Mouse (Mus musculus): Measurements from ENCODE around the gene Nck2.

Nck2 gene

GRCm38 (mm10) chr1:43444531-43444930 lies at the start of gene Nck2:
Nck2 (plus strand) TSS chr1:43444579.
- DNase-seq (ENCODE audit: low spot score in 2 of 2): no peak

DNA sequence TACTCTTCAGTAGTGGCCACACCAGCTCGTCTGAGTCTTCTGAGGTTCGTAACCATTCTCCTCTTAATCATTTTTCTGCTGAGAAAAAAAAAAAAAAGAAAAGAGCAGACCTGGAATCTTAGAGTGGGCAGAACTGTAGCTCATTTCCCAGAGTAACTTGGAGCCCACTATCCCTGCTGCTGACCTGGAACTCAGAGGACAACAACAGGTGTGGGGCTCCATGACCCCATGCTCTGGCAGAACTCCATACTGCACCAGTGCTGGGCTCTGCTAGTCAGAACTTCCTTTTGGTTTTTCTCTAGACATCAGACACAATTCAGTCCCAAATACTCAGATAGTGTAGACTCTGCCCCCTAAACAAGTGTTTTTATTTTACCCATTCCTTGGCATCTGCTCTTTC lies 49.3 kb upstream of the Nck2 start:
- no peak for DNase-seq (ENCODE audit: low spot score in 2 of 2)

- no peak for DNase-seq (ENCODE audit: low spot score in 2 of 2)
These were observed 48.6 kb upstream of the Nck2 start for GRCm38 (mm10) chr1:43395799-43396198.

DNA sequence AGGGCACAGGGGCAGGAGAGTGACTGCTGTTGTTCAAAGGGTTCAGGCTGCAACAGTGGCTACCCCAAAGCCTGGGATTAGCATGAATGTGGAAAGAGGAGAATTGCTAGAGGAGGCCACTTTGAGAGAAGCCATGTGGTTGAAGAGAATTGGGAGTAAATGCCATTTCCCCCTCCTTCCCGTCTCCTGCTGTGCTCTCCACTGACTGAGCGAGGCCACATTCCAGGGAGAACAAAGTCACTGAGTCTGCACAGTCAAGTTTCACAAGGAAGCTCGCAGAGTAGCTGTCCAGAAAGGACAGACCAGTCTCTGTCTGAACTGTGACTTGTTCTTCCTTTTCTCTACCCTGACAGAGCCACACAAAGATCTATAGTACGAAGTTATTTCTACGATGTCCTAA lies 47.9 kb upstream of the Nck2 start:
- no peak for DNase-seq (ENCODE audit: low spot score in 2 of 2)

DNA sequence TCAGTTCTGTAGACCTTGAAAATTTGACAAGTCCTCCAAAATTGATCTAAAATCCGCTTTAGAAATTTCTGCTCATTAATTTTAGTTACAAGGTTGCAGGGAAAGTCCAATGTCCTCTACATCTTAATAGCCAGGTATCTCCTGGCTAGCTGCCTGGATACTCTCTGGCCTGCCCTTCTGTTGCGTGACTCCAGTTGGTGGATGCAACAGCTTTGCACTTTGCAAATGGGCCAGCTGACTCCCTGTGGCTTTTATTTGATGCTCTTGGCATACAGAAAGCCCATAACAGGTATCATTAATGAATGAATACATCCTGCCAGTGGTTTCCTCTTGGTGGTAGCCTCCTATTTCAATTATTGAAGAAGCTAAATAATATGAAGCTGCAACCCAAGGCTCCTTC lies 47.3 kb upstream of the Nck2 start:
- DNase-seq (ENCODE audit: low spot score in 2 of 2): no peak

GRCm38 (mm10) chr1:43398738-43399601 lies 45.4 kb upstream of the Nck2 start:
- DNase-seq (ENCODE audit: low spot score in 2 of 2): no peak

GRCm38 (mm10) chr1:43399602-43400216 lies 44.7 kb upstream of the Nck2 start:
- no peak for DNase-seq (ENCODE audit: low spot score in 2 of 2)

- no peak for DNase-seq (ENCODE audit: low spot score in 2 of 2)
These were observed 43.7 kb upstream of the Nck2 start for GRCm38 (mm10) chr1:43400655-43401054.

GRCm38 (mm10) chr1:43403341-43403740 lies 41.0 kb upstream of the Nck2 start:
- DNase-seq (ENCODE audit: low spot score in 2 of 2): no peak

GRCm38 (mm10) chr1:43404693-43405678 lies 39.4 kb upstream of the Nck2 start:
- no peak for DNase-seq (ENCODE audit: low spot score in 2 of 2)

DNA sequence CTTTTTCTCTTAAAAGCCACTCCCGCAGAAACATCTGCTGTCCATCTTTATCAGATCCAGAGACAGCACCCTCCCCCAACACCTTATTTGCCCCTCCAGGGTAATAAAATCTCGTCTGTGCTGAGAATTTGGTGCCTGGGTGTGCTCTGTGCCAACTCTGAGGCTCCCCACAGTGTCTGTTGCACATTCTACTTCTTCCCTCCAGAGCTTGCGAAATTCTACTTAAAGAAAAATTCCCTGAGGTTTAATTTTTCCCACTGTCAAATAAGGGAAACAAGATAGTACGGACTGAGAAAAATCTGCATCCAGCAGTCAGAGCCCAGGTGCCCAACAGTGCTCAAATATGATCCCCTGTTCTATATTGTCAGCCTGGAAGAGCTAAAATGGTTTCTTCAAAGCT lies 35.4 kb upstream of the Nck2 start:
- no peak for DNase-seq (ENCODE audit: low spot score in 2 of 2)

DNA sequence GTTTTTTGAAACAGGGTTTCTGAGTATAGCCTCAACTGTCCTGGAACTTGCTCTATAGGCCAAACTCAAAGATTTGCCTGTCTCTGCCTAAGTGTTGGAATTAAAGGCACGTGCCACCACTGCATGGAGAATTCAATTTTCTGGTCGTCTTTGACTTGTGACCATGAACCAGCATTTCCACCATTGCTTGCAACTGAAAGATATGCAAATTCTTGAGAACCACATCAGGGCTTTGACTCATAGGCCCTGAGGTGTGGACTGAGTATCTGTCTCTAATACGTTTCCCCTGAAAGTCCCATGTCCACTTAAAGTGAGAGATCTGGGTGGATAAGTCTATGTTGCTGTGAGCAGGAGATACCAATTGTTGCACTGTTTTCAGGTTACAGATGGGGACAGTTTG lies 31.6 kb upstream of the Nck2 start:
- DNase-seq (ENCODE audit: low spot score in 2 of 2): no peak

- DNase-seq (ENCODE audit: low spot score in 2 of 2): no peak
These were observed 31.1 kb upstream of the Nck2 start for GRCm38 (mm10) chr1:43413298-43413697.

DNA sequence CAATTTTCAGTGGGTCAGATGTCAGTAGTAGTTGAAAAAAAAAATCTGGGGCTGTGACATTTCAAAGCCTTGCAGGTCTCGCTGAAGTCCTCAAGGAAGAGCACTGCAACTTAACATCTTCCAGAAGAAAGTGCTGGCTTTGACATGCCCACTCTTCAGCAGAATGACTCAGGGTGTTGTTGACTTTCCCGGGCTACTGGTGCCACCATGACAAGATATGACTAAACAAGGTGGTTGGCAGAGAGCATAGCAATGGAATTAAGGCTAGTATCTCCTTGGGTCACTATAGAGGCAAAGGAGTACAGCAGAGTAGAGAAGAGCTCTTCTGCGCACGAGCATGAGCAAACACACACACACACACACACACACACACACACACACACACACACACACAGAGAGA lies 30.6 kb upstream of the Nck2 start:
- no peak for DNase-seq (ENCODE audit: low spot score in 2 of 2)

DNA sequence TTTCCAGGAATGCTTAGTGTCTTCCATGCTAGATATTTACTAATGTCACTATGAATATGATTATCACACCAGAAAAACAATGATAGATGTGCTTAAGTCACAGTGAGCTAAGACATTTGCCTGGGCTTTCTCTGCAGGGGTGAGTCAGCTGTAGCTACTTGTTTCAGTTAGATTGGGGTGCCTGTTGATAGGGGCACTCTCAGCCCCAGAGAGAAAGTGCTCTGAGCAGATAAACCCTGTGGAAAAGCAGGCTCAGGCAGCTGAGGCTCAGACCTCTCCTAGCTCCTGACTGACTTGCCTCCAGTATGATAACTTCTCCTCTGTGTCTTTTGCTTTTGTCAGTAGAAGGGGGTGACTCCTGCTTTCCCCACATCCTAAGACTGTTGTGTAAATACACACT lies 30.2 kb upstream of the Nck2 start:
- DNase-seq (ENCODE audit: low spot score in 2 of 2): no peak

- no peak for DNase-seq (ENCODE audit: low spot score in 2 of 2)
These were observed 29.4 kb upstream of the Nck2 start for GRCm38 (mm10) chr1:43414971-43415370.

GRCm38 (mm10) chr1:43422969-43423748 lies 21.2 kb upstream of the Nck2 start:
- no peak for DNase-seq (ENCODE audit: low spot score in 2 of 2)

DNA sequence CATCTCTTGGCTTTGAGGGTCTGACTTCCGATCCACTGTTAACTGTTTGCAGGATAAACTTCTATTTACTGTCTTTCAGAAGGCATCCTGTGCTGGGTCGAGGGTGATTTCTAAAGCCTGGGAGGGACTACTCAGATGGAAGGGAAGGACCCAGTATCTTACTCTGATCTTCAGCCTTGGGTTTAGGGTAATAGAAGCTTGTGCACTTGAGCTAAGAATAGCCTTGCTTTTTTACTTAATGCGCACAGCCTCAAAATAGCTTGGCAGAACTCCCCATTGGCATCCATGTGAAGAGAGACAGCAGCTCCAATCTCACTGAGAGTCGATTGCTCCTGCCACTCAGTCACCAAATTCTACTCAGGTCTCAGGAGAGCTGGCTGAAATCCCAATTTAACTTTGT lies 17.9 kb upstream of the Nck2 start:
- DNase-seq (ENCODE audit: low spot score in 2 of 2): no peak

- DNase-seq (ENCODE audit: low spot score in 2 of 2): no peak
These were observed 17.3 kb upstream of the Nck2 start for GRCm38 (mm10) chr1:43426993-43427535.

DNA sequence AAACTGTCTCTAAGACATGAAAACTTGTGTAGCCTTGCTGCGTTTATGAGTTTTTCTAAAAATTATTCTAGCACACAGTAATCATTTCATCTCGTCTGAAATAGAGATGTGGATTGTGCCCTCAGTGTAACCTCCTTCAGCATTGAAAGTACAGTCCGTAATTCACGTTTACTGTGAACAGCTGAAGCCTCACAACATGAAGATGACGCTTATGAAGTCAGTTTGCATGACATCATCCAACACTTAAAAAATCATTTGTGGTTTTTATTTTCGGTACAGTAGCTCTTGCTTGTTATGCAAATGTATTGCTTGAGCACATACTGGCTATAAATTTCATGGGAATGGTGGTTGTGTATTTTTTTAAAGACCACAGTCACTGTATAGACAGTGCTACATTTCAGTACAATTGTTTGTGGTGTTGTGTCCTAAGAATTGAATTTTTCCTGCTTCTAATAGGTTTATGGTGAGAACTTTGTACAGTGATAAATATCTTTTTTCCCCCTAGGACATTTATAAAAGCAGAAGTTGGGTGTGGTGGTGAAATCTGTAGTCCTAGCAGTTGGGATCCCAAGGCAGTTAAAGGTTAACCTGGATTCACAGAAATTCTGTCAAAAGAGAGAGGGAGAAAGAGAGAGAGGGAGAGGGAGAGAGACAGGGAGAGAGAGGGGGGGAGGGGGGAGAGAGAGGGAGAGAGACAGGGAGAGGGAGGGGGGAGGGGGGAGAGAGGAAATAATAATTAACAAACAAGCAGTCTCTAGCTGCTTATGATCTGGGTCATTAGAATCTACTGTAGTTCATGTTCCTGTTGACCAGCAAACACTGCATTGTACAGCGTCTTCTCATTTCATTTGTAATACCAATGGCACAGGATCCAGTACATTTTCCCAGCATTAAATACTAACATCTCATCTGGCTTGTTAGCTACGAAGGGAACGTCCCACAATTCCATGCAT lies 14.2 kb upstream of the Nck2 start:
- no peak for DNase-seq (ENCODE audit: low spot score in 2 of 2)

Measured in right cerebral cortex, adult 2 months (tissue).